Mouse (Mus musculus): ENCODE data around the gene Noc3l. TPM values are rescaled to one million over a fixed set of nuclear protein-coding genes. Genes with fewer than 3 reads are reported as not detected.

The Noc3l gene
- polyA plus RNA-seq, 1 experiment: 13.1 TPM

- TF ChIP-seq POLR2A (IDR thresholded peaks at IDR 0.05; ENCODE audit: borderline replicate concordance, extremely low read depth, insufficient read depth, insufficient read length, poor library complexity, severe bottlenecking) (no peak), CTCF (IDR thresholded peaks at IDR 0.05; ENCODE audit: borderline replicate concordance, extremely low read depth, insufficient read depth, insufficient read length) (no peak)
- no peak for DNase-seq (ENCODE audit: low read depth)
These were observed 846 bp downstream of the Noc3l start for GRCm38 (mm10) chr19:38818191-38818590.

GRCm38 (mm10) chr19:38798801-38799200 is 20.2 kb downstream of the Noc3l start:
- TF ChIP-seq CTCF (IDR thresholded peaks at IDR 0.05; ENCODE audit: borderline replicate concordance, extremely low read depth, insufficient read depth, insufficient read length) (no peak), POLR2A (IDR thresholded peaks at IDR 0.05; ENCODE audit: borderline replicate concordance, extremely low read depth, insufficient read depth, insufficient read length, poor library complexity, severe bottlenecking) (no peak)
- DNase-seq (ENCODE audit: low read depth): no peak

GRCm38 (mm10) chr19:38798291-38798690 is 20.7 kb downstream of the Noc3l start:
- DNase-seq (ENCODE audit: low read depth): no peak
- TF ChIP-seq CTCF (IDR thresholded peaks at IDR 0.05; ENCODE audit: borderline replicate concordance, extremely low read depth, insufficient read depth, insufficient read length) (no peak), POLR2A (IDR thresholded peaks at IDR 0.05; ENCODE audit: borderline replicate concordance, extremely low read depth, insufficient read depth, insufficient read length, poor library complexity, severe bottlenecking) (no peak)

GRCm38 (mm10) chr19:38796546-38796945 is 22.5 kb downstream of the Noc3l start:
- no peak for TF ChIP-seq CTCF (IDR thresholded peaks at IDR 0.05; ENCODE audit: borderline replicate concordance, extremely low read depth, insufficient read depth, insufficient read length)
- TF ChIP-seq POLR2A (IDR thresholded peaks at IDR 0.05; ENCODE audit: borderline replicate concordance, extremely low read depth, insufficient read depth, insufficient read length, poor library complexity, severe bottlenecking): no peak
- no peak for DNase-seq (ENCODE audit: low read depth)

GRCm38 (mm10) chr19:38793563-38794045 is 25.4 kb downstream of the Noc3l start:
- TF ChIP-seq POLR2A (IDR thresholded peaks at IDR 0.05; ENCODE audit: borderline replicate concordance, extremely low read depth, insufficient read depth, insufficient read length, poor library complexity, severe bottlenecking) (no peak), CTCF (IDR thresholded peaks at IDR 0.05; ENCODE audit: borderline replicate concordance, extremely low read depth, insufficient read depth, insufficient read length) (no peak)
- peak; percentile 1 for DNase-seq (ENCODE audit: low read depth)

- DNase-seq (ENCODE audit: low read depth): no peak
- TF ChIP-seq POLR2A (IDR thresholded peaks at IDR 0.05; ENCODE audit: borderline replicate concordance, extremely low read depth, insufficient read depth, insufficient read length, poor library complexity, severe bottlenecking) (no peak), CTCF (IDR thresholded peaks at IDR 0.05; ENCODE audit: borderline replicate concordance, extremely low read depth, insufficient read depth, insufficient read length) (no peak)
These were observed 31.3 kb downstream of the Noc3l start for GRCm38 (mm10) chr19:38787756-38788155.

GRCm38 (mm10) chr19:38783542-38783941 is 35.5 kb downstream of the Noc3l start:
- TF ChIP-seq POLR2A (IDR thresholded peaks at IDR 0.05; ENCODE audit: borderline replicate concordance, extremely low read depth, insufficient read depth, insufficient read length, poor library complexity, severe bottlenecking) (no peak), CTCF (IDR thresholded peaks at IDR 0.05; ENCODE audit: borderline replicate concordance, extremely low read depth, insufficient read depth, insufficient read length) (no peak)
- no peak for DNase-seq (ENCODE audit: low read depth)

- TF ChIP-seq POLR2A (IDR thresholded peaks at IDR 0.05; ENCODE audit: borderline replicate concordance, extremely low read depth, insufficient read depth, insufficient read length, poor library complexity, severe bottlenecking): no peak
- TF ChIP-seq CTCF (IDR thresholded peaks at IDR 0.05; ENCODE audit: borderline replicate concordance, extremely low read depth, insufficient read depth, insufficient read length): no peak
- DNase-seq (ENCODE audit: low read depth): peak; percentile 13
These were observed 40.2 kb downstream of the Noc3l start for GRCm38 (mm10) chr19:38778805-38779204.

- DNase-seq (ENCODE audit: low read depth): peak; percentile 68
- TF ChIP-seq POLR2A (IDR thresholded peaks at IDR 0.05; ENCODE audit: borderline replicate concordance, extremely low read depth, insufficient read depth, insufficient read length, poor library complexity, severe bottlenecking): no peak
- peak; percentile 61; the same call in 1 of the 2 replicates for TF ChIP-seq CTCF (IDR thresholded peaks at IDR 0.05; ENCODE audit: borderline replicate concordance, extremely low read depth, insufficient read depth, insufficient read length)
These were observed 43.5 kb downstream of the Noc3l start for GRCm38 (mm10) chr19:38775548-38775947.

- DNase-seq (ENCODE audit: low read depth): no peak
- TF ChIP-seq CTCF (IDR thresholded peaks at IDR 0.05; ENCODE audit: borderline replicate concordance, extremely low read depth, insufficient read depth, insufficient read length) (no peak), POLR2A (IDR thresholded peaks at IDR 0.05; ENCODE audit: borderline replicate concordance, extremely low read depth, insufficient read depth, insufficient read length, poor library complexity, severe bottlenecking) (no peak)
These were observed 52.7 kb downstream of the Noc3l start for GRCm38 (mm10) chr19:38766306-38766705.

GRCm38 (mm10) chr19:38760441-38760840 is 58.6 kb downstream of the Noc3l start:
- TF ChIP-seq POLR2A (IDR thresholded peaks at IDR 0.05; ENCODE audit: borderline replicate concordance, extremely low read depth, insufficient read depth, insufficient read length, poor library complexity, severe bottlenecking) (no peak), CTCF (IDR thresholded peaks at IDR 0.05; ENCODE audit: borderline replicate concordance, extremely low read depth, insufficient read depth, insufficient read length) (no peak)
- no peak for DNase-seq (ENCODE audit: low read depth)

- no peak for DNase-seq (ENCODE audit: low read depth)
- TF ChIP-seq CTCF (IDR thresholded peaks at IDR 0.05; ENCODE audit: borderline replicate concordance, extremely low read depth, insufficient read depth, insufficient read length) (no peak), POLR2A (IDR thresholded peaks at IDR 0.05; ENCODE audit: borderline replicate concordance, extremely low read depth, insufficient read depth, insufficient read length, poor library complexity, severe bottlenecking) (no peak)
These were observed 60.2 kb downstream of the Noc3l start for GRCm38 (mm10) chr19:38758685-38759472.

All from brain, embryonic 14.5 days (tissue).